Mouse (Mus musculus) heart, adult 2 months (tissue): ENCODE measurements at regions not wholly inside any gene's neighbourhood (a gene's known extent, or its start where the extent isn't known, plus 50 kb on each side); places are given as distances from the start of the nearest gene placed in this dataset.
A peak's percentile ranks its signal among the peaks of the same experiment; 100 is the strongest.
"Not testable (repeated sequence)": the region's sequence is repeated elsewhere in the genome, so short reads cannot be mapped to it uniquely, and the experiment has no call there.

Experiments used
- DNase-seq, 2 experiments: peaks; one replicate each; pipeline ENCODE4 v3.0.0; 2021
- H3K27ac ChIP-seq: fragments of 200-600 bp; 2 replicates; pipeline ENCODE4 v1.8.1; 2022
- H3K27me3 ChIP-seq: fragments of 200-500 bp; 2 replicates; pipeline ENCODE4 v1.6.1; 2012; ENCODE audit warnings: mild to moderate bottlenecking, low read length, inconsistent platforms, mixed read lengths; ENCODE audit not compliant: control insufficient read depth, insufficient read depth
- H3K36me3 ChIP-seq: fragments of 200-500 bp; 2 replicates; pipeline ENCODE4 v1.6.1; 2012; ENCODE audit warnings: low read length, inconsistent platforms; ENCODE audit not compliant: control insufficient read depth, insufficient read depth
- H3K4me1 ChIP-seq: fragments of 200-500 bp; 2 replicates; pipeline ENCODE4 v1.6.1; 2011; ENCODE audit warnings: low read length; ENCODE audit not compliant: control insufficient read depth, insufficient read depth
- H3K4me3 ChIP-seq: fragments of 200-600 bp; 2 replicates; pipeline ENCODE4 v1.8.1; 2022
- H3K79me2 ChIP-seq: fragments of 200-500 bp; replicated peaks from 2 replicates; pipeline ENCODE4 v1.6.1; 2012; ENCODE audit warnings: mild to moderate bottlenecking, inconsistent platforms, low read length, moderate library complexity, mixed read lengths; ENCODE audit not compliant: control insufficient read depth, insufficient read depth
- H3K9ac ChIP-seq: fragments of 200-500 bp; 2 replicates; pipeline ENCODE4 v1.6.1; 2012; ENCODE audit warnings: low read depth, mild to moderate bottlenecking, control low read depth, inconsistent platforms, low read length, mixed read lengths
- CTCF ChIP-seq: fragments of 200-600 bp; IDR thresholded peaks from 2 replicates; pipeline ENCODE4 v1.8.1; 2022; ENCODE audit warnings: antibody characterized with exemption, mild to moderate bottlenecking, moderate library complexity
- EP300 ChIP-seq: fragments of 200-500 bp; IDR thresholded peaks from 2 replicates; pipeline ENCODE4 v1.6.1; 2011; ENCODE audit warnings: low read depth, low read length, control low read depth; ENCODE audit not compliant: insufficient read depth
- POLR2A ChIP-seq: fragments of 200-500 bp; IDR thresholded peaks from 2 replicates; pipeline ENCODE4 v1.6.1; 2011; ENCODE audit warnings: mild to moderate bottlenecking, low read depth, low read length, control low read depth; ENCODE audit not compliant: insufficient read depth
- WGBS: fragments of 180-500 bp; shearing (Covaris S2); methylation state at CpG from one replicate; pipeline ENCODE4 v1.1.7; 2018; 5-methylcytosine and 5-hydroxymethylcytosine counted together
- intact Hi-C: fragments of 180-260 bp; cut with DNase I; formaldehyde crosslinking; loops from one replicate; pipeline ENCODE4 v1.15.1; 2025

- Histone ChIP-seq H3K9ac (no peak overlapping the region), H3K79me2 (no peaks in the 10 kb centered on the region), H3K4me3 (no peak overlapping the region), H3K27me3 (no peaks in the 10 kb centered on the region), H3K36me3 (no peaks in the 10 kb centered on the region), H3K27ac (no peak overlapping the region), H3K4me1 (no peaks in the 10 kb centered on the region; the same call in 1 of the 2 replicates)
- TF ChIP-seq CTCF = no peak
- TF ChIP-seq EP300 = no peak
- TF ChIP-seq POLR2A = no peak
- 55% methylated on average over 10 of the region's 10 CpGs for WGBS
- DNase-seq = no peak
- intact Hi-C loops = loop anchor here (10.0 kb wide), 1 partner anchor 59 kb away; no protein-coding TSS in a partner anchor
These were observed 147.1 kb upstream of the Ttc29 start for GRCm38 (mm10) chr8:78065890-78066493.

GRCm38 (mm10) chr8:78068087-78068910 lies 144.8 kb upstream of the Ttc29 start:
- intact Hi-C loops = loop anchor here (10.0 kb wide), 1 partner anchor 57 kb away; no protein-coding TSS in a partner anchor
- Histone ChIP-seq H3K4me3 (no peak overlapping the region), H3K36me3 (no peaks in the 10 kb centered on the region), H3K27me3 (no peaks in the 10 kb centered on the region), H3K79me2 (no peaks in the 10 kb centered on the region), H3K9ac (no peak overlapping the region), H3K27ac (no peak overlapping the region), H3K4me1 (no peaks in the 10 kb centered on the region)
- 50% methylated on average over 13 of the region's 13 CpGs for WGBS
- DNase-seq = no peak
- no peak for TF ChIP-seq EP300
- TF ChIP-seq POLR2A = no peak
- no peak for TF ChIP-seq CTCF

GRCm38 (mm10) chr8:78073821-78074220 lies 139.3 kb upstream of the Ttc29 start:
- Histone ChIP-seq H3K4me1 (peaks cover 2% of the 10 kb centered on the region; the same call in 1 of the 2 replicates), H3K27ac (no peak overlapping the region), H3K9ac (no peak overlapping the region), H3K4me3 (no peak overlapping the region), H3K79me2 (no peaks in the 10 kb centered on the region), H3K27me3 (no peaks in the 10 kb centered on the region), H3K36me3 (no peaks in the 10 kb centered on the region)
- no peak for TF ChIP-seq POLR2A
- no peak for TF ChIP-seq CTCF
- TF ChIP-seq EP300 = no peak
- no peak for DNase-seq
- intact Hi-C loops = no loop called here
- WGBS = 82% methylated on average over 7 of the region's 7 CpGs

GRCm38 (mm10) chr8:78077122-78077521 lies 136.0 kb upstream of the Ttc29 start:
- Histone ChIP-seq H3K79me2 (no peaks in the 10 kb centered on the region), H3K4me3 (no peak overlapping the region), H3K27me3 (no peaks in the 10 kb centered on the region), H3K9ac (no peak overlapping the region), H3K27ac (no peak overlapping the region), H3K36me3 (no peaks in the 10 kb centered on the region), H3K4me1 (peaks cover 2% of the 10 kb centered on the region; the same call in 1 of the 2 replicates)
- intact Hi-C loops = no loop called here
- 7% methylated on average over 4 of the region's 4 CpGs for WGBS
- peak in 1 of 2 experiments; percentile 11 for DNase-seq
- TF ChIP-seq POLR2A (no peak), CTCF (no peak), EP300 (no peak)

- DNase-seq, H3K27me3 ChIP-seq, intact Hi-C loops, H3K27ac ChIP-seq, H3K9ac ChIP-seq, H3K79me2 ChIP-seq, H3K36me3 ChIP-seq, H3K4me1 ChIP-seq, H3K4me3 ChIP-seq: not testable (repeated sequence)
- WGBS = 73% methylated on average over 7 of the region's 7 CpGs
These were observed 131.7 kb upstream of the Ttc29 start for GRCm38 (mm10) chr8:78081395-78081794.

GRCm38 (mm10) chr8:78083012-78083411 lies 130.1 kb upstream of the Ttc29 start:
- Histone ChIP-seq H3K36me3 (no peaks in the 10 kb centered on the region), H3K4me3 (no peak overlapping the region), H3K27ac (no peak overlapping the region), H3K4me1 (no peaks in the 10 kb centered on the region; the same call in 1 of the 2 replicates), H3K27me3 (no peaks in the 10 kb centered on the region), H3K79me2 (no peaks in the 10 kb centered on the region), H3K9ac (no peak overlapping the region)
- TF ChIP-seq POLR2A (no peak), CTCF (no peak), EP300 (no peak)
- DNase-seq = no peak
- WGBS = 69% methylated on average over 2 of the region's 2 CpGs
- intact Hi-C loops = no loop called here
